Mouse (Mus musculus) kidney, embryonic 16.5 days (tissue): ENCODE results near the gene Ppp4r4. TPM values are rescaled to one million over a fixed set of nuclear protein-coding genes. Genes with fewer than 3 reads are reported as not detected.
"Not testable (repeated sequence)": the region's sequence is repeated elsewhere in the genome, so short reads cannot be mapped to it uniquely, and the experiment has no call there.

Experiments used
- ATAC-seq: fragments of 200-750 bp; cut with Nextera tagmentation; 2 replicates; pipeline ENCODE4 v1.8.0; 2017; ENCODE audit warnings: moderate TSS enrichment; ENCODE audit not compliant: low FRiP score, low TSS enrichment
- H3K27ac ChIP-seq: fragments of 300-500 bp; sonication (generic); 2 replicates; pipeline ENCODE4 v1.5.1; 2014; ENCODE audit warnings: low read length
- H3K27me3 ChIP-seq: fragments of 300-500 bp; sonication (generic); 2 replicates; pipeline ENCODE4 v1.6.1; 2014; ENCODE audit warnings: low read length, control low read depth, mixed read lengths; ENCODE audit not compliant: insufficient read depth
- H3K36me3 ChIP-seq: fragments of 300-500 bp; sonication (generic); 2 replicates; pipeline ENCODE4 v1.6.1; 2014; ENCODE audit warnings: low read length, control low read depth, mixed read lengths; ENCODE audit not compliant: insufficient read depth
- H3K4me1 ChIP-seq: fragments of 300-500 bp; sonication (generic); 2 replicates; pipeline ENCODE4 v1.6.1; 2014; ENCODE audit warnings: low read length, control low read depth, mixed read lengths; ENCODE audit not compliant: insufficient read depth
- H3K4me2 ChIP-seq: fragments of 300-500 bp; sonication (generic); replicated peaks from 2 replicates; pipeline ENCODE4 v1.6.1; 2014; ENCODE audit warnings: low read depth, low read length
- H3K4me3 ChIP-seq: fragments of 300-500 bp; sonication (generic); 2 replicates; pipeline ENCODE4 v1.5.1; 2014; ENCODE audit warnings: mild to moderate bottlenecking, low read length
- H3K9ac ChIP-seq: fragments of 300-500 bp; sonication (generic); replicated peaks from 2 replicates; pipeline ENCODE4 v1.6.1; 2014; ENCODE audit warnings: low read length
- H3K9me3 ChIP-seq: fragments of 300-500 bp; sonication (generic); 2 replicates; pipeline ENCODE4 v1.6.1; 2016; ENCODE audit warnings: low read length, control low read depth
- WGBS: fragments of 180-500 bp; shearing (Covaris S2); extraction: QIAGEN DNeasy Blood & Tissue Kit; methylation state at CpG from one replicate; pipeline ENCODE4 v1.1.7; 2014; 5-methylcytosine and 5-hydroxymethylcytosine counted together
- polyA plus RNA-seq: library from polyadenylated mRNA; unstranded; fragments of >200 nt; fragmentation: Nextera tagmentation; extraction: Ambion mirVana; gene quantifications from 2 replicates; pipeline ENCODE4 v1.2.1, GENCODE M21; 2015

The Ppp4r4 gene
- polyA plus RNA-seq, 1 experiment from 2014 or later: 1.1 TPM

DNA sequence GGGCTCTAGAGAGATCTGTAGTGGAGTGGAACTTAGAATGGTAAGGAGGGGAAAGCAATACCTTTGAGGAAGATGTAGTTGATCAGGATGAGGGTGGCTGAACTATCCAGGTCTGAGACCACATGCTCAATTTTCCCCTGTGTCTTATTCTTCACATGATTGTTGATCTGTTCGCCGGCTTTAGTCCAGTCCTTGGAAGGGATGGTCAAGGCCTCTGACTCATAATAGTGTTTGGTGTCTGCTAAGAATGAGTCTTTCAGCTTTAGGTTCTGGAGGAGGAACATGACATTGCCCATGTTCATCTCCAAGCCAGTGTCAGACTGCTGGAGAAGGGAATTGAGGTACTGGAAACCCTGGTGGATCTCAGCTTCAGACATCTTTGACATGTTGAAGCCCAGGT lies 121.8 kb downstream of the Ppp4r4 start:
- 100% methylated on average over 2 of the region's 2 CpGs for WGBS
- no peak overlapping the region for H3K4me2 ChIP-seq
- H3K27me3 ChIP-seq: no peaks in the 10 kb centered on the region
- H3K4me3 ChIP-seq: no peak overlapping the region
- H3K36me3 ChIP-seq: no peaks in the 10 kb centered on the region
- H3K27ac ChIP-seq: no peak overlapping the region
- no peak for ATAC-seq
- H3K9ac ChIP-seq: no peak overlapping the region
- H3K4me1 ChIP-seq: no peaks in the 10 kb centered on the region
- no peaks in the 10 kb centered on the region for H3K9me3 ChIP-seq

- Histone ChIP-seq H3K9me3 (no peaks in the 10 kb centered on the region), H3K4me1 (no peaks in the 10 kb centered on the region), H3K27ac (no peak overlapping the region), H3K4me2 (no peak overlapping the region), H3K36me3 (no peaks in the 10 kb centered on the region), H3K27me3 (no peaks in the 10 kb centered on the region), H3K4me3 (no peak overlapping the region), H3K9ac (no peak overlapping the region)
- WGBS: 88% methylated on average over 7 of the region's 7 CpGs
- no peak for ATAC-seq
Observed at GRCm38 (mm10) chr12:103655123-103656044, 123.3 kb downstream of the Ppp4r4 start.

GRCm38 (mm10) chr12:103656848-103657626 lies 125.0 kb downstream of the Ppp4r4 start, which contains the start of gene Serpina6:
TSS of gene Serpina6 (minus strand) at chr12:103657212.
- Histone ChIP-seq H3K4me1 (no peaks in the 10 kb centered on the region), H3K4me3 (no peak within 1 kb of the TSS), H3K27me3 (no peaks in the 10 kb centered on the region), H3K9me3 (no peaks in the 10 kb centered on the region), H3K9ac (no peak within 1 kb of the TSS), H3K36me3 (no peaks in the 10 kb centered on the region), H3K27ac (no peak within 1 kb of the TSS), H3K4me2 (no peak within 1 kb of the TSS)
- WGBS: 69% methylated on average over 9 of the region's 9 CpGs
- no peak for ATAC-seq

- Histone ChIP-seq H3K36me3 (no peaks in the 10 kb centered on the region), H3K27me3 (no peaks in the 10 kb centered on the region), H3K4me3 (no peak overlapping the region), H3K4me2 (no peak overlapping the region), H3K9me3 (no peaks in the 10 kb centered on the region), H3K27ac (no peak overlapping the region), H3K4me1 (no peaks in the 10 kb centered on the region), H3K9ac (no peak overlapping the region)
- 84% methylated on average over 10 of the region's 10 CpGs for WGBS
- ATAC-seq: no peak
Observed at GRCm38 (mm10) chr12:103657991-103658390, 125.9 kb downstream of the Ppp4r4 start.

- H3K27ac ChIP-seq: no peak overlapping the region
- no peaks in the 10 kb centered on the region for H3K9me3 ChIP-seq
- H3K36me3 ChIP-seq: no peaks in the 10 kb centered on the region
- no peak overlapping the region for H3K4me3 ChIP-seq
- no peak overlapping the region for H3K9ac ChIP-seq
- no peaks in the 10 kb centered on the region for H3K4me1 ChIP-seq
- no peak overlapping the region for H3K4me2 ChIP-seq
- no peak for ATAC-seq
- no peaks in the 10 kb centered on the region for H3K27me3 ChIP-seq
- WGBS: 90% methylated on average over 2 of the region's 2 CpGs
Observed at GRCm38 (mm10) chr12:103659171-103659570, 127.1 kb downstream of the Ppp4r4 start.

DNA sequence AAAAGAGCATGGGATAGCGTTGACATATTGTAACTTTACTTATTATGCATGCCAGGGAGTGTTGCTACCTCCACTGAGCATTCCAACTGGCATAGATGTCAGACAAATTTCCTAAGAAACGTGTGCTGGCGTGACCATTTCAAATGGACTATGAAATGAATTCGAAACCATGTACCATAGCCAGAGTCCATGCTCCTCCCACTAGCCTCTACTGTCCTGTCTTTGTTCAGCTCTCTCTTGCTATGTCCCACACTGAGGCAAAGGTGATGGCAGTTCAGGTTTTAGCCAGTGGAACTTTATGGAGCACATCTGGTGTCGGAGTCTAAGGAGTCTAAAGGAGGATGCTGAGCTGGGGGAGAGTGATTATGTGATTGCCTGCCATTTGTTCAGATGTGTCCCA lies 128.0 kb downstream of the Ppp4r4 start:
- no peak overlapping the region for H3K4me3 ChIP-seq
- H3K27me3 ChIP-seq: no peaks in the 10 kb centered on the region
- no peak overlapping the region for H3K9ac ChIP-seq
- H3K4me1 ChIP-seq: no peaks in the 10 kb centered on the region
- no peaks in the 10 kb centered on the region for H3K36me3 ChIP-seq
- WGBS: 75% methylated on average over 5 of the region's 5 CpGs
- no peaks in the 10 kb centered on the region for H3K9me3 ChIP-seq
- no peak overlapping the region for H3K27ac ChIP-seq
- H3K4me2 ChIP-seq: no peak overlapping the region
- ATAC-seq: no peak

GRCm38 (mm10) chr12:103662053-103662452 lies 130.0 kb downstream of the Ppp4r4 start:
- ATAC-seq, H3K36me3 ChIP-seq, H3K9ac ChIP-seq, H3K4me1 ChIP-seq, H3K9me3 ChIP-seq, H3K4me2 ChIP-seq, H3K27ac ChIP-seq, H3K27me3 ChIP-seq, H3K4me3 ChIP-seq: not testable (repeated sequence)

Other genes starting within 250 kb of the Ppp4r4 start
- not detected in 2 replicates for gene Fam181a, start 221.3 kb upstream of the Ppp4r4 start, polyA plus RNA-seq
- gene Asb2, start 176.3 kb upstream of the Ppp4r4 start, polyA plus RNA-seq: 1.3 and 4.5 TPM in 2 replicates
- 7.7 and 8.1 TPM in 2 replicates for gene Otub2, start 143.6 kb upstream of the Ppp4r4 start, polyA plus RNA-seq
- 0.30 TPM in 1 of 2 replicates, not detected in the other for gene 9330161L09Rik, start 124.5 kb upstream of the Ppp4r4 start, polyA plus RNA-seq
- 74.6 and 92.1 TPM in 2 replicates for gene Ddx24, start 106.5 kb upstream of the Ppp4r4 start, polyA plus RNA-seq
- 32.8 and 39.5 TPM in 2 replicates for gene Ifi27, start 98.1 kb upstream of the Ppp4r4 start, polyA plus RNA-seq
- gene Ifi27l2a, start 88.6 kb upstream of the Ppp4r4 start, polyA plus RNA-seq: 6.6 and 7.2 TPM in 2 replicates
- gene Ifi27l2b, start 75.1 kb upstream of the Ppp4r4 start, polyA plus RNA-seq: not detected in 2 replicates
- gene Serpina10, start 99.2 kb downstream of the Ppp4r4 start, polyA plus RNA-seq: 2.4 and 2.7 TPM in 2 replicates
- 7.8 and 12.7 TPM in 2 replicates for gene Serpina6, start 124.9 kb downstream of the Ppp4r4 start, polyA plus RNA-seq
- not detected in 2 replicates for gene Serpina16, start 143.9 kb downstream of the Ppp4r4 start, polyA plus RNA-seq
- not detected in 2 replicates for gene Serpina1f, start 163.2 kb downstream of the Ppp4r4 start, polyA plus RNA-seq
- 0.87 and 1.5 TPM in 2 replicates for gene Serpina1d, start 241.3 kb downstream of the Ppp4r4 start, polyA plus RNA-seq